Mouse (Mus musculus): ENCODE data around the gene Abcd1. TPM values are rescaled to one million over a fixed set of nuclear protein-coding genes. Genes with fewer than 3 reads are reported as not detected.

The Abcd1 gene
- total and polyA plus RNA-seq, 2 experiments = 8.6 to 24.3 TPM

- Histone ChIP-seq H3K4me1 (ENCODE audit: control insufficient read depth, insufficient read depth, low read length) (peaks cover 17% of the 10 kb centered on the region), H3K9ac (ENCODE audit: low read depth, low read length) (peak overlapping the region; percentile 90), H3K79me2 (ENCODE audit: control insufficient read depth, insufficient read depth, low read length) (peaks cover 9% of the 10 kb centered on the region; the same call in 1 of the 2 replicates), H3K36me3 (ENCODE audit: control insufficient read depth, insufficient read depth, low read length) (peaks cover 14% of the 10 kb centered on the region; the same call in 1 of the 2 replicates), H3K27ac (replicated peaks; ENCODE audit: insufficient read depth, low read depth, low read length) (peak overlapping the region; percentile 66), H3K27me3 (ENCODE audit: control insufficient read depth, insufficient read depth, low read length) (no peaks in the 10 kb centered on the region), H3K4me3 (ENCODE audit: insufficient read depth, low read depth, low read length) (peak overlapping the region; percentile 86)
- no peak for DNase-seq (ENCODE audit: extremely low read depth, low read depth, low spot score)
- WGBS = 0% methylated on average over 15 of the region's 22 CpGs
- TF ChIP-seq CTCF (IDR thresholded peaks at IDR 0.05; ENCODE audit: low read depth, low read length) (no peak), POLR2A (IDR thresholded peaks at IDR 0.05; ENCODE audit: extremely low read depth, insufficient read depth, low read length) (no peak)
Measured at GRCm38 (mm10) chrX:73787225-73787558, 70.8 kb downstream of the Abcd1 start.

Other genes starting within 250 kb of the Abcd1 start
- gene Bgn, start 233.0 kb upstream of the Abcd1 start, total RNA-seq (2014; rRNA removed) = 27.1 and 47.0 TPM in 2 replicates
- 71.9 and 78.9 TPM in 2 replicates for gene Bgn, start 233.0 kb upstream of the Abcd1 start, polyA plus RNA-seq (2012; rRNA removed)
- 0.07 TPM in 1 of 2 replicates, not detected in the other for gene Atp2b3, start 213.5 kb upstream of the Abcd1 start, total RNA-seq (2014; rRNA removed)
- not detected in 2 replicates for gene Atp2b3, start 213.5 kb upstream of the Abcd1 start, polyA plus RNA-seq (2012; rRNA removed)
- 0.07 TPM in 1 of 2 replicates, not detected in the other for gene Dusp9, start 77.2 kb upstream of the Abcd1 start, total RNA-seq (2014; rRNA removed)
- gene Dusp9, start 77.2 kb upstream of the Abcd1 start, polyA plus RNA-seq (2012; rRNA removed) = 0.04 TPM in 1 of 2 replicates, not detected in the other
- gene Pnck, start 56.5 kb upstream of the Abcd1 start, total RNA-seq (2014; rRNA removed) = not detected in 2 replicates
- gene Pnck, start 56.5 kb upstream of the Abcd1 start, polyA plus RNA-seq (2012; rRNA removed) = 0.07 TPM in 1 of 2 replicates, not detected in the other
- gene Slc6a8, start 43.4 kb upstream of the Abcd1 start, total RNA-seq (2014; rRNA removed) = 1.0 and 2.6 TPM in 2 replicates
- 2.3 and 5.2 TPM in 2 replicates for gene Slc6a8, start 43.4 kb upstream of the Abcd1 start, polyA plus RNA-seq (2012; rRNA removed)
- gene Bcap31, start 422 bp upstream of the Abcd1 start, total RNA-seq (2014; rRNA removed) = 154 and 168 TPM in 2 replicates
- 69.8 and 85.5 TPM in 2 replicates for gene Bcap31, start 422 bp upstream of the Abcd1 start, polyA plus RNA-seq (2012; rRNA removed)
- gene Plxnb3, start 40.5 kb downstream of the Abcd1 start, total RNA-seq (2014; rRNA removed) = 0.07 and 0.09 TPM in 2 replicates
- gene Plxnb3, start 40.5 kb downstream of the Abcd1 start, polyA plus RNA-seq (2012; rRNA removed) = 0.15 and 0.20 TPM in 2 replicates
- gene Srpk3, start 57.8 kb downstream of the Abcd1 start, total RNA-seq (2014; rRNA removed) = 0.27 TPM in 1 of 2 replicates, not detected in the other
- 0.16 and 0.72 TPM in 2 replicates for gene Srpk3, start 57.8 kb downstream of the Abcd1 start, polyA plus RNA-seq (2012; rRNA removed)
- 81.1 and 84.7 TPM in 2 replicates for gene Idh3g, start 70.3 kb downstream of the Abcd1 start, total RNA-seq (2014; rRNA removed)
- gene Idh3g, start 70.3 kb downstream of the Abcd1 start, polyA plus RNA-seq (2012; rRNA removed) = 130 and 161 TPM in 2 replicates
- gene Ssr4, start 70.4 kb downstream of the Abcd1 start, total RNA-seq (2014; rRNA removed) = 179 and 195 TPM in 2 replicates
- 309 and 426 TPM in 2 replicates for gene Ssr4, start 70.4 kb downstream of the Abcd1 start, polyA plus RNA-seq (2012; rRNA removed)
- 0.09 and 0.20 TPM in 2 replicates for gene Pdzd4, start 108.4 kb downstream of the Abcd1 start, total RNA-seq (2014; rRNA removed)
- gene Pdzd4, start 108.4 kb downstream of the Abcd1 start, polyA plus RNA-seq (2012; rRNA removed) = 0.09 and 0.16 TPM in 2 replicates
- not detected in 2 replicates for gene Avpr2, start 175.5 kb downstream of the Abcd1 start, total RNA-seq (2014; rRNA removed)
- gene Avpr2, start 175.5 kb downstream of the Abcd1 start, polyA plus RNA-seq (2012; rRNA removed) = not detected in 2 replicates
- 0.09 and 0.47 TPM in 2 replicates for gene L1cam, start 179.5 kb downstream of the Abcd1 start, total RNA-seq (2014; rRNA removed)
- 0.06 and 0.17 TPM in 2 replicates for gene L1cam, start 179.5 kb downstream of the Abcd1 start, polyA plus RNA-seq (2012; rRNA removed)
- 3.4 and 3.6 TPM in 2 replicates for gene Arhgap4, start 205.3 kb downstream of the Abcd1 start, total RNA-seq (2014; rRNA removed)
- 4.8 and 8.6 TPM in 2 replicates for gene Arhgap4, start 205.3 kb downstream of the Abcd1 start, polyA plus RNA-seq (2012; rRNA removed)
- gene Naa10, start 205.3 kb downstream of the Abcd1 start, total RNA-seq (2014; rRNA removed) = 44.6 and 46.8 TPM in 2 replicates
- gene Naa10, start 205.3 kb downstream of the Abcd1 start, polyA plus RNA-seq (2012; rRNA removed) = 51.7 and 55.9 TPM in 2 replicates
- 4.1 and 8.5 TPM in 2 replicates for gene Renbp, start 214.3 kb downstream of the Abcd1 start, total RNA-seq (2014; rRNA removed)
- gene Renbp, start 214.3 kb downstream of the Abcd1 start, polyA plus RNA-seq (2012; rRNA removed) = 2.1 and 2.9 TPM in 2 replicates
- gene Hcfc1, start 249.8 kb downstream of the Abcd1 start, total RNA-seq (2014; rRNA removed) = 8.9 and 13.6 TPM in 2 replicates
- gene Hcfc1, start 249.8 kb downstream of the Abcd1 start, polyA plus RNA-seq (2012; rRNA removed) = 16.5 and 21.6 TPM in 2 replicates